Mouse (Mus musculus) ES-E14 (cell line): ENCODE data around the gene Ubtd2. TPM values are rescaled to one million over a fixed set of nuclear protein-coding genes. Genes with fewer than 3 reads are reported as not detected.
"Not testable (repeated sequence)": the region's sequence is repeated elsewhere in the genome, so short reads cannot be mapped to it uniquely, and the experiment has no call there.

Experiments used
- DNase-seq: peaks from one replicate; pipeline ENCODE4 v3.0.0-alpha.2; 2013; ENCODE audit warnings: low read depth, low spot score
- H3K27ac ChIP-seq: 2 replicates; pipeline ENCODE4 v1.5.1; 2012; ENCODE audit warnings: low read depth, mild to moderate bottlenecking, low read length, moderate library complexity, mixed read lengths; ENCODE audit not compliant: poor library complexity, insufficient read depth, severe bottlenecking
- H3K36me3 ChIP-seq: 2 replicates; pipeline ENCODE4 v1.6.1; 2012; ENCODE audit warnings: mild to moderate bottlenecking, low read length, moderate library complexity, mixed read lengths; ENCODE audit not compliant: control insufficient read depth, poor library complexity, insufficient read depth, severe bottlenecking
- H3K4me1 ChIP-seq, 2 experiments: fragments of 150-350 bp in 1 of 2; sonication (generic) in 1 of 2; 2 replicates each; pipeline ENCODE4 v1.6.1; 2012; ENCODE audit warnings: low read length in 2 of 2, mild to moderate bottlenecking in 1 of 2, mixed read lengths in 1 of 2; ENCODE audit not compliant: control insufficient read depth in 2 of 2, insufficient read depth in 2 of 2, poor library complexity in 1 of 2
- H3K4me3 ChIP-seq, 2 experiments: fragments of 150-350 bp in 1 of 2; sonication (generic) in 1 of 2; 2 replicates each; pipeline ENCODE4 v1.5.1; 2012; ENCODE audit warnings: low read length in 2 of 2, low read depth in 1 of 2, mild to moderate bottlenecking in 1 of 2, mixed read lengths in 1 of 2; ENCODE audit not compliant: insufficient read depth in 1 of 2, poor library complexity in 1 of 2, severe bottlenecking in 1 of 2
- H3K9ac ChIP-seq: 2 replicates; pipeline ENCODE4 v1.6.1; 2012; ENCODE audit warnings: low read depth, mild to moderate bottlenecking, low read length, mixed read lengths; ENCODE audit not compliant: poor library complexity, insufficient read depth, severe bottlenecking
- H3K9me3 ChIP-seq: fragments of 150-350 bp; sonication (generic); 2 replicates; pipeline ENCODE4 v1.6.1; 2012; ENCODE audit warnings: low read depth, mild to moderate bottlenecking, low read length; ENCODE audit not compliant: control insufficient read depth, insufficient read depth
- CHD2 ChIP-seq: IDR thresholded peaks from 2 replicates; pipeline ENCODE4 v1.6.1; 2014; ENCODE audit warnings: mild to moderate bottlenecking, low read depth, low read length, inconsistent platforms
- HCFC1 ChIP-seq: IDR thresholded peaks from 2 replicates; pipeline ENCODE4 v1.6.1; 2012; ENCODE audit warnings: low read length, inconsistent platforms, borderline replicate concordance; ENCODE audit not compliant: insufficient read depth
- MAFK ChIP-seq: IDR thresholded peaks from 2 replicates; pipeline ENCODE4 v1.6.1; 2014; ENCODE audit warnings: mild to moderate bottlenecking, low read depth, low read length, inconsistent platforms; ENCODE audit not compliant: insufficient read depth
- ZC3H11A ChIP-seq: IDR thresholded peaks from 2 replicates; pipeline ENCODE4 v1.6.1; 2012; ENCODE audit warnings: low read depth, mild to moderate bottlenecking, inconsistent platforms, low read length, borderline replicate concordance
- ZNF384 ChIP-seq: IDR thresholded peaks from 2 replicates; pipeline ENCODE4 v1.6.1; 2012; ENCODE audit warnings: low read depth, low read length, inconsistent platforms
- in situ Hi-C, 2 experiments: fragments of 600-800 bp; cut with MboI; formaldehyde crosslinking; loops; one replicate each; pipeline ENCODE4 v1.15.1; 2025; ENCODE audit warnings: low sequenced_read_pairs in 2 of 2, inconsistent platforms in 1 of 2; ENCODE audit not compliant: unreplicated experiment in 2 of 2
- total RNA-seq: library from RNA; depleted of rRNA; stranded (reverse); fragments of 300-350 nt; gene quantifications from 2 replicates; pipeline ENCODE4 v1.2.3, GENCODE M21; 2012

The Ubtd2 gene
- total RNA-seq, 1 experiment, result 18.3 TPM

GRCm38 (mm10) chr11:32505091-32505739, 50.0 kb downstream of the Ubtd2 start:
- no peak for DNase-seq
- in situ Hi-C loops, result no loop called here
- no peaks in the 10 kb centered on the region for H3K4me1 ChIP-seq

DNA sequence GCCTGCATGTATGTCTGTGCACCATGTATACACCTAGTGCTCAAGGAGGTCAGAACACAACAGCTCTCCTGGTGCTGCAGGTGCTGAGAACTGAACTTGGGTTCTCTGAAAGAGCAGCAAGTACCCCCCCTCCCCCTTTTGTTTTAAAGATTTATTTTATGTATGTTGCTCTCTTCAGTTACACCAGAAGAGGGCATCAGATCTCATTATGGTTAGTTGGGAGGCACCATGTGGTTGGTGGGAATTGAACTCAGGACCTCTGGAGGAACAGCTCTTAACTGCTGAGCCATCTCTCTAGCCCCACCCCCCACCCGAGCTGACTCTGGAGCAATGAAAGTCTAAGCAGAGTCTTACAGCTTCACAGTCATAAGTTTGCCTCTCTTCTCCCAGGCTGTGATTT, 55.8 kb downstream of the Ubtd2 start:
- TF ChIP-seq MAFK, result no peak
- TF ChIP-seq ZNF384, result no peak
- TF ChIP-seq ZC3H11A, result no peak
- no peak for TF ChIP-seq HCFC1
- TF ChIP-seq CHD2, result no peak
- H3K9ac ChIP-seq, result no peak overlapping the region
- in situ Hi-C loops, result no loop called here
- DNase-seq, result no peak
- H3K36me3 ChIP-seq, result no peaks in the 10 kb centered on the region
- no peak overlapping the region for H3K27ac ChIP-seq
- no peak overlapping the region for H3K4me3 ChIP-seq
- no peaks in the 10 kb centered on the region for H3K9me3 ChIP-seq
- H3K4me1 ChIP-seq, result no peaks in the 10 kb centered on the region

More at GRCm38 (mm10) chr11:32505091-32505739, 50.0 kb downstream of the Ubtd2 start:
- Histone ChIP-seq H3K36me3 (no peaks in the 10 kb centered on the region), H3K4me3 (no peak overlapping the region), H3K27ac (no peak overlapping the region), H3K9ac (no peak overlapping the region), H3K9me3 (no peaks in the 10 kb centered on the region)
- TF ChIP-seq CHD2, result no peak
- TF ChIP-seq HCFC1, result no peak
- no peak for TF ChIP-seq ZC3H11A
- TF ChIP-seq MAFK, result no peak
- no peak for TF ChIP-seq ZNF384

- not testable (repeated sequence) for H3K36me3 ChIP-seq
These were observed 59.7 kb downstream of the Ubtd2 start for GRCm38 (mm10) chr11:32514853-32515252.

GRCm38 (mm10) chr11:32516091-32516490, 60.9 kb downstream of the Ubtd2 start:
- TF ChIP-seq HCFC1, result no peak
- TF ChIP-seq ZNF384, result no peak
- TF ChIP-seq MAFK, result no peak
- no peak for TF ChIP-seq ZC3H11A
- no peak for TF ChIP-seq CHD2
- no peak for DNase-seq
- in situ Hi-C loops, result no loop called here

More at GRCm38 (mm10) chr11:32514853-32515252, 59.7 kb downstream of the Ubtd2 start:
- H3K9me3 ChIP-seq, in situ Hi-C loops, DNase-seq, H3K4me1 ChIP-seq, H3K4me3 ChIP-seq, H3K27ac ChIP-seq, H3K9ac ChIP-seq: not testable (repeated sequence)
- TF ChIP-seq ZNF384, result 0 out of 2 replicates have a peak, but pooled peaks have one; percentile 9

More at GRCm38 (mm10) chr11:32516091-32516490, 60.9 kb downstream of the Ubtd2 start:
- Histone ChIP-seq H3K27ac (no peak overlapping the region), H3K4me3 (no peak overlapping the region), H3K4me1 (no peaks in the 10 kb centered on the region; a peak in 1 of 4 replicates), H3K36me3 (peaks cover 2% of the 10 kb centered on the region; the same call in 1 of the 2 replicates), H3K9ac (no peak overlapping the region), H3K9me3 (no peaks in the 10 kb centered on the region)
